In genomic region chr16:52184350-52184749, GRCm38 (mm10) we compare ENCODE assay signal across 13 mouse cellular contexts.
DNase-seq lines count a peak whose midpoint lies in the region.
"Had no signal": no experiment of that assay in that cellular context is flagged by ENCODE, and none has a peak within 500 bp of the region (broad histone marks: within the 10 kb centered on the region; RNA-seq: fewer than 3 reads in every experiment).

No protein-coding gene starts in this region.

- DNase-seq in frontal cortex, adult 2 months (ENCODE audit: extremely low spot score in 1 of 2, low spot score in 1 of 2): peak; percentile 20 to 56
- DNase-seq in frontal cortex, postnatal 10 days (ENCODE audit: low spot score in 2 of 2): no peak
- peak; percentile 26 to 39 for DNase-seq in left cerebral cortex, adult 9 months (ENCODE audit: low spot score in 2 of 2)
- no peak for DNase-seq in left cerebral cortex, postnatal 4 days
- DNase-seq in brain, adult 2 months (ENCODE audit: low read depth, low spot score): peak; percentile 71
- peak; percentile 36 for DNase-seq in telencephalon, adult 2 months (ENCODE audit: low read depth, low spot score)
- DNase-seq in layer of hippocampus, postnatal 10 days (ENCODE audit: low spot score in 2 of 2): no peak
- DNase-seq: adrenal gland, postnatal 10 days; cerebellum, adult 11-12 months; cerebellum, adult 9-11 months; cerebellum, postnatal 36 days; gastrocnemius, postnatal 10 days; heart, adult 2 months had no signal

- intact Hi-C loops in left cerebral cortex, postnatal 4 days (cut with DNase I): loop anchor here (10.0 kb wide), 1 partner anchor 150 kb away; the partner anchor contains the start of gene Cblb

Comparison
In these comparisons a context has a peak if more than half of its experiments do, and no peak if none do; other contexts are left out.
1. DNase-seq: peak in frontal cortex, adult 2 months (2 of 2), left cerebral cortex, adult 9 months (2 of 2), brain, adult 2 months (single experiment) and telencephalon, adult 2 months (single experiment); none in frontal cortex, postnatal 10 days (0 of 2), left cerebral cortex, postnatal 4 days (single experiment) and layer of hippocampus, postnatal 10 days (0 of 2).